Mouse (Mus musculus): ENCODE measurements around the gene Pomp. TPM values are rescaled to one million over a fixed set of nuclear protein-coding genes. Genes with fewer than 3 reads are reported as not detected.

The Pomp gene
- total RNA-seq, 2 experiments from 2014 or later: 205 to 211 TPM

GRCm38 (mm10) chr5:147848164-147848863, 11.9 kb upstream of the Pomp start:
- ATAC-seq (replicated peaks; ENCODE audit: poor library complexity): peak; percentile 84

- no peak for ATAC-seq (replicated peaks; ENCODE audit: poor library complexity)
These were observed 10.1 kb upstream of the Pomp start for GRCm38 (mm10) chr5:147850194-147850593.

- no peak; the same call in 1 of the 2 replicates for ATAC-seq (replicated peaks; ENCODE audit: poor library complexity)
These were observed 199 bp upstream of the Pomp start for GRCm38 (mm10) chr5:147860076-147860448.

- ATAC-seq (replicated peaks; ENCODE audit: poor library complexity): no peak; the same call in 1 of the 2 replicates
These were observed 8.4 kb downstream of the Pomp start for GRCm38 (mm10) chr5:147868674-147869073.

- ATAC-seq (replicated peaks; ENCODE audit: poor library complexity): peak; percentile 37
These were observed 9.3 kb downstream of the Pomp start for GRCm38 (mm10) chr5:147869568-147869967.

- no peak for ATAC-seq (replicated peaks; ENCODE audit: poor library complexity)
These were observed 10.0 kb downstream of the Pomp start for GRCm38 (mm10) chr5:147870296-147870695.

GRCm38 (mm10) chr5:147871091-147871820, 11.0 kb downstream of the Pomp start:
- ATAC-seq (replicated peaks; ENCODE audit: poor library complexity): peak; percentile 52

GRCm38 (mm10) chr5:147874491-147875065, 14.3 kb downstream of the Pomp start:
- peak; percentile 61 for ATAC-seq (replicated peaks; ENCODE audit: poor library complexity)

- ATAC-seq (replicated peaks; ENCODE audit: poor library complexity): no peak
These were observed 14.9 kb downstream of the Pomp start for GRCm38 (mm10) chr5:147875210-147875609.

- ATAC-seq (replicated peaks; ENCODE audit: poor library complexity): peak; percentile 30; the same call in 1 of the 2 replicates
These were observed 17.3 kb downstream of the Pomp start for GRCm38 (mm10) chr5:147877520-147877919.

GRCm38 (mm10) chr5:147879971-147880682, 19.9 kb downstream of the Pomp start:
- peak; percentile 67 for ATAC-seq (replicated peaks; ENCODE audit: poor library complexity)

GRCm38 (mm10) chr5:147883581-147883980, 23.3 kb downstream of the Pomp start:
- ATAC-seq (replicated peaks; ENCODE audit: poor library complexity): no peak

GRCm38 (mm10) chr5:147888313-147889297, 28.3 kb downstream of the Pomp start:
- ATAC-seq (replicated peaks; ENCODE audit: poor library complexity): peak; percentile 85

GRCm38 (mm10) chr5:147892735-147893134, 32.5 kb downstream of the Pomp start:
- no peak for ATAC-seq (replicated peaks; ENCODE audit: poor library complexity)

GRCm38 (mm10) chr5:147893143-147893542, 32.9 kb downstream of the Pomp start:
- ATAC-seq (replicated peaks; ENCODE audit: poor library complexity): peak; percentile 35

GRCm38 (mm10) chr5:147893766-147894454, 33.6 kb downstream of the Pomp start:
- no peak for ATAC-seq (replicated peaks; ENCODE audit: poor library complexity)

- ATAC-seq (replicated peaks; ENCODE audit: poor library complexity): peak; percentile 75
These were observed 34.3 kb downstream of the Pomp start, which contains the start of gene Slc46a3 for GRCm38 (mm10) chr5:147894455-147895076. TSS of gene Slc46a3 (minus strand) at chr5:147894815.

GRCm38 (mm10) chr5:147895436-147896198, 35.4 kb downstream of the Pomp start:
- peak; percentile 32 for ATAC-seq (replicated peaks; ENCODE audit: poor library complexity)

All from megakaryocyte progenitor cell, adult 5-6 weeks (primary cell).